8 mouse cellular contexts compared by ENCODE assay signal in genomic region chr11:77983191-77983936, GRCm38 (mm10). TPM values are rescaled to one million over a fixed set of nuclear protein-coding genes. Genes with fewer than 3 reads are reported as not detected.
A peak's percentile ranks its signal among the peaks of the same experiment; 100 is the strongest.
DNase-seq lines count a peak whose midpoint lies in the region; ATAC-seq and TF ChIP-seq lines count a peak whose summit lies in the region.

No protein-coding gene starts in this region.

- intact Hi-C loops in gastrocnemius, postnatal 36 days (cut with DNase I) = loop anchor here (5.0 kb wide), 1 partner anchor 194 kb away; the partner anchor contains the start of genes Nek8 and Tlcd1
- intact Hi-C loops in heart, adult 2 months (cut with DNase I) = no loop called here

- H3K9me3 ChIP-seq in kidney, embryonic 14.5 days (ENCODE audit: control insufficient read depth, low read length) = no peaks in the 10 kb centered on the region
- H3K9me3 ChIP-seq in liver, embryonic 11.5 days (ENCODE audit: control insufficient read depth, low read length) = no peaks in the 10 kb centered on the region

- H3K9ac ChIP-seq in heart, adult 2 months (ENCODE audit: low read depth, low read length) = peak overlapping the region; percentile 84
- peak overlapping the region; percentile 98 for H3K9ac ChIP-seq in kidney, embryonic 14.5 days (ENCODE audit: low read depth, low read length)
- peak overlapping the region; percentile 90 for H3K9ac ChIP-seq in liver, embryonic 11.5 days (ENCODE audit: low read depth, low read length)

- under 1% methylated on average over 31 of the region's 32 CpGs for WGBS in heart, adult 2 months
- under 1% methylated on average over 30 of the region's 32 CpGs for WGBS in kidney, embryonic 14.5 days
- WGBS in liver, embryonic 11.5 days = 1% methylated on average over 28 of the region's 32 CpGs

- peak overlapping the region; percentile 78 for H3K4me2 ChIP-seq in kidney, embryonic 14.5 days (replicated peaks; ENCODE audit: low read depth, low read length)
- H3K4me2 ChIP-seq in liver, embryonic 11.5 days = peak overlapping the region; percentile 81

- H3K27ac ChIP-seq in heart, adult 2 months = peak overlapping the region; percentile 85
- H3K27ac ChIP-seq in kidney, embryonic 14.5 days (ENCODE audit: low read depth, low read length) = peak overlapping the region; percentile 94
- peak overlapping the region; percentile 90 for H3K27ac ChIP-seq in liver, embryonic 11.5 days (ENCODE audit: low read depth, low read length)
- peak overlapping the region; percentile 65 for H3K27ac ChIP-seq in testis, adult 2 months (ENCODE audit: control insufficient read depth, insufficient read depth, low read depth, low read length)

- ATAC-seq in kidney, embryonic 14.5 days (ENCODE audit: low FRiP score, low TSS enrichment) = no peak
- no peak for ATAC-seq in liver, embryonic 11.5 days (replicated peaks; ENCODE audit: low FRiP score)

- H3K4me1 ChIP-seq in heart, adult 2 months (ENCODE audit: control insufficient read depth, insufficient read depth, low read length) = peaks cover 1% of the 10 kb centered on the region; the same call in 1 of the 2 replicates
- H3K4me1 ChIP-seq in kidney, embryonic 14.5 days (ENCODE audit: control insufficient read depth, insufficient read depth, low read length) = peaks cover 14% of the 10 kb centered on the region; the same call in 1 of the 2 replicates
- peaks cover 14% of the 10 kb centered on the region for H3K4me1 ChIP-seq in liver, embryonic 11.5 days (replicated peaks; ENCODE audit: control insufficient read depth, insufficient read depth, low read length)
- H3K4me1 ChIP-seq in testis, adult 2 months (ENCODE audit: control insufficient read depth, insufficient read depth, low read length) = peaks cover 9% of the 10 kb centered on the region

- H3K27me3 ChIP-seq in heart, adult 2 months (ENCODE audit: control insufficient read depth, insufficient read depth, low read length) = no peaks in the 10 kb centered on the region
- 0 out of 2 replicates have a peak, but pooled peaks cover 4% of the 10 kb centered on the region for H3K27me3 ChIP-seq in kidney, embryonic 14.5 days (ENCODE audit: control insufficient read depth, insufficient read depth, low read length)
- no peaks in the 10 kb centered on the region for H3K27me3 ChIP-seq in liver, embryonic 11.5 days (replicated peaks; ENCODE audit: control insufficient read depth, insufficient read depth, low read length)
- H3K27me3 ChIP-seq in testis, adult 2 months (ENCODE audit: control insufficient read depth, insufficient read depth, low read length) = no peaks in the 10 kb centered on the region

- TF ChIP-seq POLR2A in heart, adult 2 months (IDR thresholded peaks at IDR 0.05; ENCODE audit: insufficient read depth, low read depth, low read length) = no peak
- no peak for TF ChIP-seq POLR2A in testis, adult 2 months (IDR thresholded peaks at IDR 0.05; ENCODE audit: control insufficient read depth, low read depth, low read length)

- peaks cover 13% of the 10 kb centered on the region; the same call in 1 of the 2 replicates for H3K36me3 ChIP-seq in heart, adult 2 months (ENCODE audit: control insufficient read depth, insufficient read depth, low read length)
- peaks cover 21% of the 10 kb centered on the region for H3K36me3 ChIP-seq in kidney, embryonic 14.5 days (ENCODE audit: control insufficient read depth, insufficient read depth, low read length)
- H3K36me3 ChIP-seq in liver, embryonic 11.5 days (ENCODE audit: control insufficient read depth, insufficient read depth, low read length) = peaks cover 11% of the 10 kb centered on the region
- no peaks in the 10 kb centered on the region for H3K36me3 ChIP-seq in testis, adult 2 months (ENCODE audit: control insufficient read depth, insufficient read depth, low read length)

- no peak for TF ChIP-seq EP300 in heart, adult 2 months (IDR thresholded peaks at IDR 0.05; ENCODE audit: insufficient read depth, low read depth, low read length)

- TF ChIP-seq CTCF in heart, adult 2 months (IDR thresholded peaks at IDR 0.05) = no peak
- no peak for TF ChIP-seq CTCF in testis, adult 2 months (IDR thresholded peaks at IDR 0.05; ENCODE audit: control insufficient read depth, insufficient read depth, insufficient replicate concordance, low read depth, low read length)

- no peaks in the 10 kb centered on the region for H3K79me2 ChIP-seq in heart, adult 2 months (replicated peaks; ENCODE audit: control insufficient read depth, insufficient read depth, low read length)

- H3K4me3 ChIP-seq in heart, adult 2 months = peak overlapping the region; percentile 56
- H3K4me3 ChIP-seq in kidney, embryonic 14.5 days (ENCODE audit: low read length) = peak overlapping the region; percentile 100
- peak overlapping the region; percentile 97 for H3K4me3 ChIP-seq in liver, embryonic 11.5 days (ENCODE audit: low read depth, low read length)
- H3K4me3 ChIP-seq in testis, adult 2 months (ENCODE audit: control insufficient read depth, low read depth, low read length) = peak overlapping the region; percentile 89

- DNase-seq in gastrocnemius, adult 18-20 months (ENCODE audit: low spot score) = peak; percentile 28
- no peak for DNase-seq in gastrocnemius, postnatal 36 days
- DNase-seq in cerebellum, postnatal 10 days = peak; percentile 73 to 78
- peak; percentile 62 to 64 for DNase-seq in heart, adult 2 months
- DNase-seq in liver, embryonic 11.5 days (ENCODE audit: low spot score) = peak; percentile 74
- peak; percentile 70 for DNase-seq in neural tube, embryonic 10.5 days (ENCODE audit: extremely low spot score, low spot score)

RNA-seq across cellular contexts. Expression of gene Phf12, which starts 0.8 kb away (rescaled TPM):
- total RNA-seq in gastrocnemius, adult 18-20 months (2021) = 10 to 100 TPM; 13.9 to 14.3 TPM
- total RNA-seq in gastrocnemius, postnatal 36 days (2021) = 10 to 100 TPM; 10.7 to 14.1 TPM
- 10 to 100 TPM; 23.6 to 30.5 TPM for total RNA-seq in heart, adult 2 months (2021)
- 22.3 and 25.3 TPM in 2 replicates for polyA plus RNA-seq in heart, adult 2 months (2012; rRNA removed)
- polyA plus RNA-seq in kidney, embryonic 14.5 days (2014; fragmentation: Nextera tagmentation; extraction: Ambion mirVana) = 16.1 and 22.6 TPM in 2 replicates
- 17.0 and 18.6 TPM in 2 replicates for polyA plus RNA-seq in liver, embryonic 11.5 days (2014; fragmentation: Nextera tagmentation; extraction: Ambion mirVana)
- polyA plus RNA-seq in testis, adult 2 months (2012; rRNA removed) = 24.6 and 26.7 TPM in 2 replicates

RNA-seq across cellular contexts. Expression of gene Dhrs13, which starts 48.7 kb away (rescaled TPM):
- under 1 TPM; 0.80 to 0.97 TPM for total RNA-seq in gastrocnemius, adult 18-20 months (2021)
- total RNA-seq in gastrocnemius, postnatal 36 days (2021) = 1 to 10 TPM in 1 of 2 experiments, under 1 TPM in 1; 0.94 to 1.9 TPM
- 1 to 10 TPM; 4.0 to 4.8 TPM for total RNA-seq in heart, adult 2 months (2021)
- polyA plus RNA-seq in heart, adult 2 months (2012; rRNA removed) = 3.5 and 4.7 TPM in 2 replicates
- polyA plus RNA-seq in kidney, embryonic 14.5 days (2014; fragmentation: Nextera tagmentation; extraction: Ambion mirVana) = 20.3 and 20.4 TPM in 2 replicates
- 23.8 and 24.9 TPM in 2 replicates for polyA plus RNA-seq in liver, embryonic 11.5 days (2014; fragmentation: Nextera tagmentation; extraction: Ambion mirVana)
- 4.9 and 5.1 TPM in 2 replicates for polyA plus RNA-seq in testis, adult 2 months (2012; rRNA removed)

RNA-seq across cellular contexts. Expression of gene Sez6, which starts 52.8 kb away (rescaled TPM):
- total RNA-seq in gastrocnemius, adult 18-20 months (2021) = under 1 TPM; 0.12 to 0.16 TPM
- under 1 TPM in 1 of 2 experiments, not detected in 1; 0.10 TPM for total RNA-seq in gastrocnemius, postnatal 36 days (2021)
- under 1 TPM; 0.68 to 0.80 TPM for total RNA-seq in heart, adult 2 months (2021)
- 0.59 and 0.70 TPM in 2 replicates for polyA plus RNA-seq in heart, adult 2 months (2012; rRNA removed)
- polyA plus RNA-seq in kidney, embryonic 14.5 days (2014; fragmentation: Nextera tagmentation; extraction: Ambion mirVana) = not detected in 2 replicates
- 0.36 TPM in 1 of 2 replicates, not detected in the other for polyA plus RNA-seq in liver, embryonic 11.5 days (2014; fragmentation: Nextera tagmentation; extraction: Ambion mirVana)
- 7.0 and 8.3 TPM in 2 replicates for polyA plus RNA-seq in testis, adult 2 months (2012; rRNA removed)

RNA-seq across cellular contexts. Expression of gene Flot2, which starts 54.4 kb away (rescaled TPM):
- total RNA-seq in gastrocnemius, adult 18-20 months (2021) = 10 to 100 TPM; 45.6 to 49.1 TPM
- total RNA-seq in gastrocnemius, postnatal 36 days (2021) = 10 to 100 TPM; 51.7 to 55.6 TPM
- 10 to 100 TPM; 51.7 to 59.9 TPM for total RNA-seq in heart, adult 2 months (2021)
- polyA plus RNA-seq in heart, adult 2 months (2012; rRNA removed) = 118 and 172 TPM in 2 replicates
- polyA plus RNA-seq in kidney, embryonic 14.5 days (2014; fragmentation: Nextera tagmentation; extraction: Ambion mirVana) = 25.6 and 45.7 TPM in 2 replicates
- polyA plus RNA-seq in liver, embryonic 11.5 days (2014; fragmentation: Nextera tagmentation; extraction: Ambion mirVana) = 44.8 TPM in 2 replicates
- polyA plus RNA-seq in testis, adult 2 months (2012; rRNA removed) = 35.3 and 36.6 TPM in 2 replicates

Comparison
In these comparisons a context has a peak if more than half of its experiments do, and no peak if none do; other contexts are left out.
1. DNase-seq: peak in gastrocnemius, adult 18-20 months (single experiment), cerebellum, postnatal 10 days (2 of 2), heart, adult 2 months (2 of 2), liver, embryonic 11.5 days (single experiment) and neural tube, embryonic 10.5 days (single experiment); none in gastrocnemius, postnatal 36 days (0 of 2).
2. Peak in every context shown above with its lines, with median percentiles within 50 percentile points of each other: H3K27ac ChIP-seq, H3K4me3 ChIP-seq and H3K9ac ChIP-seq.